Mouse (Mus musculus) kidney, postnatal 0 days (tissue): ENCODE measurements around the gene Phldb2. TPM values are rescaled to one million over a fixed set of nuclear protein-coding genes. Genes with fewer than 3 reads are reported as not detected.

Source experiments
- ATAC-seq: fragments of 200-750 bp; cut with Nextera tagmentation; replicated peaks from 2 replicates; pipeline ENCODE4 v1.8.0; 2017; ENCODE audit warnings: low read depth, moderate number of reproducible peaks, moderate TSS enrichment, moderate library complexity; ENCODE audit not compliant: low FRiP score
- DNase-seq: peaks from one replicate; pipeline ENCODE4 v3.0.0-alpha.2; 2016; ENCODE audit warnings: low spot score
- H3K27ac ChIP-seq: fragments of 300-500 bp; sonication (generic); 2 replicates; pipeline ENCODE4 v1.5.1; 2014; ENCODE audit warnings: mild to moderate bottlenecking
- H3K27me3 ChIP-seq: fragments of 300-500 bp; sonication (generic); 2 replicates; pipeline ENCODE4 v1.6.1; 2014; ENCODE audit warnings: low read length, mixed read lengths; ENCODE audit not compliant: insufficient read depth
- H3K36me3 ChIP-seq: fragments of 300-500 bp; sonication (generic); 2 replicates; pipeline ENCODE4 v1.6.1; 2014; ENCODE audit warnings: low read length, mixed read lengths; ENCODE audit not compliant: insufficient read depth
- H3K4me1 ChIP-seq: fragments of 300-500 bp; sonication (generic); replicated peaks from 2 replicates; pipeline ENCODE4 v1.6.1; 2014; ENCODE audit warnings: antibody characterized with exemption, low read length, mixed read lengths; ENCODE audit not compliant: insufficient read depth
- H3K4me2 ChIP-seq: fragments of 300-500 bp; sonication (generic); 2 replicates; pipeline ENCODE4 v1.6.1; 2014; ENCODE audit warnings: mild to moderate bottlenecking, low read length, moderate library complexity, mixed read lengths
- H3K4me3 ChIP-seq: fragments of 300-500 bp; sonication (generic); replicated peaks from 2 replicates; pipeline ENCODE4 v1.5.1; 2014; ENCODE audit warnings: low read depth, low read length
- H3K9ac ChIP-seq: fragments of 300-500 bp; sonication (generic); 2 replicates; pipeline ENCODE4 v1.6.1; 2014; ENCODE audit warnings: low read depth, low read length
- H3K9me3 ChIP-seq: fragments of 300-500 bp; sonication (generic); replicated peaks from 2 replicates; pipeline ENCODE4 v1.6.1; 2016; ENCODE audit warnings: low read length, inconsistent platforms, mixed read lengths
- CTCF ChIP-seq: IDR thresholded peaks from 2 replicates; pipeline ENCODE4 v1.5.1; 2016; ENCODE audit warnings: antibody characterized with exemption, low read depth, mild to moderate bottlenecking, moderate library complexity
- WGBS: fragments of 180-500 bp; shearing (Covaris S2); extraction: QIAGEN DNeasy Blood & Tissue Kit; methylation state at CpG from one replicate; pipeline ENCODE4 v1.1.7; 2014; 5-methylcytosine and 5-hydroxymethylcytosine counted together
- polyA plus RNA-seq: library from polyadenylated mRNA; unstranded; fragments of >200 nt; fragmentation: Nextera tagmentation; extraction: Ambion mirVana; gene quantifications from 2 replicates; pipeline ENCODE4 v1.2.1, GENCODE M21; 2015

Gene Phldb2
- polyA plus RNA-seq, 1 experiment from 2014 or later = 74.2 TPM

DNA sequence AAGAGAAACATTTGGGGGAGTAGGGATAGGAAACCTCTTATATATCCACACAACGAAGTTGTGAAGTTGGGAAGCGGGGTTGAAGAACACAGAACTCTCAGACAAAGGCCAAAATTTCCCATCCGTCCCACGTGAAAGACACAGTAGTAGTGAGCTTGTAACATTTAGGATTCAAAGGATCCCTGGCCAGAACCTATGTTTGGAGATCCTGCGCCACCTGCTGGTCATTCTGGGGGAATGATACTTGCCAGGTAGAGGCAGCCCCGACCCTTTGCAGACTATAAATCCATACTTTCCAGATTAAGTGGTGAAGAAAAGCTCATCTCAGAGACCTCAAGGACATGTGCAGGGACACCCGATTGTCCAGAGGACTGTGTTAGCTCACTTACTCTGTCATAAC, 14.1 kb upstream of the Phldb2 start:
- peak; percentile 99 for TF ChIP-seq CTCF
- no peaks in the 10 kb centered on the region; the same call in 1 of the 2 replicates for H3K4me1 ChIP-seq
- no peak overlapping the region for H3K9ac ChIP-seq
- no peaks in the 10 kb centered on the region for H3K36me3 ChIP-seq
- no peak overlapping the region for H3K4me3 ChIP-seq
- peak; percentile 95 for DNase-seq
- no peaks in the 10 kb centered on the region for H3K27me3 ChIP-seq
- no peak overlapping the region for H3K27ac ChIP-seq
- ATAC-seq = peak; percentile 78
- WGBS = 12% methylated on average over 7 of the region's 7 CpGs
- no peak overlapping the region for H3K4me2 ChIP-seq
- no peaks in the 10 kb centered on the region for H3K9me3 ChIP-seq

DNA sequence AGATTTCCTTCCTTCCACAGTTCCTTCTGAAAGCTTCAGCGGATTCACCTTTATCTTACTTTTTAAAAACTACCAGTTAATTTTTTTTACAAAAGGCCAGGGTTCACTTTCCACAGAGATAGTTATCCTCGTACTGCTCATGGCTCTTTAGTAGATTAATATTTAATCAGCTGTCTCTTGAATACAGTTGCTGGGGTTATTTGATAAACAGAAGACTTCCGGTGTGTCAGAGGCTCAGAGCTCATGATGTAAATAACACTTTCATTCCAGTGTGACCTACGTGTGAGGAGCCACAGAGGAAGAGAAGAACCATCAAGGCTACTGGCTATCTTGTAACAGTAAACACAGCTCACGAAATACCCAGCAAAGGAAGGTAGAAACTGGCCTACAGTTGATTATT, 13.2 kb upstream of the Phldb2 start:
- 46% methylated on average over 5 of the region's 5 CpGs for WGBS
- Histone ChIP-seq H3K4me3 (no peak overlapping the region), H3K27ac (peak overlapping the region; percentile 42), H3K27me3 (no peaks in the 10 kb centered on the region), H3K36me3 (no peaks in the 10 kb centered on the region), H3K4me2 (no peak overlapping the region), H3K9me3 (no peaks in the 10 kb centered on the region), H3K9ac (no peak overlapping the region), H3K4me1 (no peaks in the 10 kb centered on the region; the same call in 1 of the 2 replicates)
- no peak for TF ChIP-seq CTCF
- ATAC-seq (no peak), DNase-seq (peak; percentile 36)

DNA sequence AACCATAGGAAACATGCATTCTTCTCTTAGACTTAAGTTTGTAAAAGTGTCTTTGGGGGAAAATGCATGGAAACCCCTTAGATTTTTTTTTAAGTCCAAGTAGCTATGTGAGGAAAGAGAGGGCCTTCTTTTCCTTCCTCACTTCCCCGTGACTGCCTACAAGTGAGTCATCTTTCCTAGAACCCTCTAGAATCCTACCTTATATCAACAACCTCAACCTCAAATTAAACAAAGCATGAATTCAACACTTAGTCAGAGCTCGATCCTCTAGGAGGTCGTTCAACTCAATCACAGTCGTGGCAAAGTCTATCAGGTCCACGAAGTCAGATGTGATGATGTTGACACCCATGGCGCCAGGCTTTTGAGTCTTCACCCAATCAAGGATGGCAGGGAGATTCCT, 11.4 kb upstream of the Phldb2 start:
- DNase-seq = no peak
- H3K9me3 ChIP-seq = no peaks in the 10 kb centered on the region
- no peak overlapping the region for H3K9ac ChIP-seq
- no peaks in the 10 kb centered on the region; the same call in 1 of the 2 replicates for H3K4me1 ChIP-seq
- no peak for ATAC-seq
- 90% methylated on average over 6 of the region's 6 CpGs for WGBS
- H3K27ac ChIP-seq = no peak overlapping the region
- H3K27me3 ChIP-seq = no peaks in the 10 kb centered on the region
- no peak overlapping the region for H3K4me3 ChIP-seq
- no peak for TF ChIP-seq CTCF
- H3K4me2 ChIP-seq = no peak overlapping the region
- no peaks in the 10 kb centered on the region for H3K36me3 ChIP-seq

DNA sequence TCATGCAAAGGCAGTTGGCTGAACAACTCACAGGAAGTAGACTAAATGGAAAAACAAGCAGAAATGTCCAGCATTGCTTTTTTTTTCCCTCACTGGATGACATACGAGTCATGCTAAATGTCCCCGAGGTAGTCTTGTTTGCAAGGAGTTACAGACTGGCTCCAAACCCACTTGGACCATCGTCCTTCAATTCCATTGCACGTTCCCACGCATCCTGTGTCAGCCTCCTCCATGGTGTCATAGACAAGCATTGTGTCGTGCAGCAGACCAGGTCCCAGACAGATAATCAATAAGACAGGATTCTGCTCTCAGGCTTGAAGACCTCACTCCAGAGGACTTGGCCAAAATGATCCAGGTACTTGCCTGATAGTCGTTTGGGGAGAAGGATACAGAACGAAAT, 10.4 kb upstream of the Phldb2 start:
- no peaks in the 10 kb centered on the region for H3K36me3 ChIP-seq
- DNase-seq (no peak), ATAC-seq (no peak)
- WGBS = 81% methylated on average over 8 of the region's 8 CpGs
- no peaks in the 10 kb centered on the region for H3K9me3 ChIP-seq
- H3K27me3 ChIP-seq = no peaks in the 10 kb centered on the region
- no peaks in the 10 kb centered on the region; the same call in 1 of the 2 replicates for H3K4me1 ChIP-seq
- no peak overlapping the region for H3K4me2 ChIP-seq
- no peak overlapping the region for H3K9ac ChIP-seq
- no peak overlapping the region for H3K27ac ChIP-seq
- H3K4me3 ChIP-seq = no peak overlapping the region
- no peak for TF ChIP-seq CTCF

DNA sequence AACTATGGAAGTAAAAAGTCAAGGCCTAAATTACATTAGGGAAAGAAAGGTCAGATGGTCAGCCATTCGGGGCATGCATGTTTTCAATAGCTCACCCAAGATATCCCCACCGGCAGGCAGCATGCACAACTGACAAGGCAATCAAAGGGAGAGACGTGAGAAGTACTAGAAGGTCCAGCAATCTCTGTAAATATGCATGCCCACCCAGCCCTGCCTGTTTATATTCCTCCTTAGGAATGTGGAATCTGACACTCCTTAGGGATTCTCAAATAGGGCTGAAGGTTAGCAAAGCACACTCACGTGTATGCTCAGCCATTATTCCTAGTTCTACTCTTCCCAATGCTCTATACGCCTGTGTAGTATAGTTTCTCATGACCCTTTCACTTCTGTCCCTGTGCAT, 9.7 kb upstream of the Phldb2 start:
- Histone ChIP-seq H3K4me1 (no peaks in the 10 kb centered on the region; the same call in 1 of the 2 replicates), H3K4me3 (no peak overlapping the region), H3K9me3 (no peaks in the 10 kb centered on the region), H3K27ac (no peak overlapping the region), H3K4me2 (no peak overlapping the region), H3K27me3 (no peaks in the 10 kb centered on the region), H3K36me3 (no peaks in the 10 kb centered on the region), H3K9ac (no peak overlapping the region)
- 36% methylated on average over 5 of the region's 5 CpGs for WGBS
- peak; percentile 31 for DNase-seq
- no peak for TF ChIP-seq CTCF
- ATAC-seq = no peak

DNA sequence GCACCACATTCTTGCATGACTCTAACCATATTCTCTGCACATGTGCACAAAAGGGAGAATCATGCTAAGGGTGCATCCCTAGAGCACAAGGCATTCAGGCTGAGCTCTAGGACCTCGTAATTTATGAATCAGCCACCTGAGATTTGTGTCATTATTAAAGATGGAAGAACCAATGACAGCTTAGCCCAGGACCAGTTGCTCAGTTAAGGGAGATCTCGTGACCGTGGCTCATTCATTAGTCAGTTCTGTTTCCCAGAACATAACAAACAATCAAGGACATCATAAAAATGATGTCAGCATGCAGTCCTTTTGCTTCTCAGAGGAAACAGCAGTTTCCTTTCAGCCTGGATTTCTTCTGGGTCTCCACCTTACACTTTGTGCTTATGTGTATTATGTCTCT, 7.6 kb upstream of the Phldb2 start:
- Histone ChIP-seq H3K9me3 (no peaks in the 10 kb centered on the region), H3K9ac (no peak overlapping the region), H3K4me3 (no peak overlapping the region), H3K27me3 (no peaks in the 10 kb centered on the region), H3K4me2 (no peak overlapping the region), H3K36me3 (no peaks in the 10 kb centered on the region), H3K4me1 (no peaks in the 10 kb centered on the region; the same call in 1 of the 2 replicates), H3K27ac (no peak overlapping the region)
- 68% methylated on average over 3 of the region's 3 CpGs for WGBS
- ATAC-seq = no peak
- peak; percentile 9 for DNase-seq
- no peak for TF ChIP-seq CTCF

DNA sequence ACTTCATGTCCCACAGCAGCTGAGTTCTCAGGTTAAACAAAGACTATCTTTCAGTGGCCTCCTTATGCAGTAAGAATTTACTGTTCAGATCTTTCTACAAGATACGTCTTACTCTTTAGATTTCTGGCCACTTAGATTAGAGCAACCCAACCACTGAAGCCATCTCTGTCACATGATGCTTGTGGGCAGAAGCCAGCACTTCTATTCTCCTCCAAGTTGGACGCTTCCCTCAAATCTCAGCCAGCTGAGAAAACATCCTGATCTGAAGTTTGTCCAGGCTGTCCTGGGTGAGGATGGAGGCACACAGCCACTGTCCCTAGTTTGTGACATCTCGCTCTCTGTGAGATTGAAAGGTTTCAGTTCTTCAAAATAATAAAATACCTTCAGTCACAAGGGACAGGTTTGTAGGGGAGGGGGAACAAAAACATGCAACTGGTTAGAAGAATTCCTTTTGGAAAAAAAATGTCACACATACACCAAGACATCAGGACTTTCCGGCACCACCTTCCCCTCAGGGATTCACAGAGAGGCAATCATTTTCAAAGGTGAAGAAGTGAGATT, 3.1 kb upstream of the Phldb2 start:
- H3K9me3 ChIP-seq = no peaks in the 10 kb centered on the region
- 71% methylated on average over 4 of the region's 4 CpGs for WGBS
- TF ChIP-seq CTCF = no peak
- ATAC-seq = no peak
- no peak overlapping the region for H3K4me2 ChIP-seq
- DNase-seq = no peak
- H3K9ac ChIP-seq = no peak overlapping the region
- H3K27me3 ChIP-seq = no peaks in the 10 kb centered on the region
- no peak overlapping the region for H3K4me3 ChIP-seq
- no peaks in the 10 kb centered on the region; the same call in 1 of the 2 replicates for H3K4me1 ChIP-seq
- no peak overlapping the region for H3K27ac ChIP-seq
- no peaks in the 10 kb centered on the region for H3K36me3 ChIP-seq
